Mouse (Mus musculus) small intestine, adult 2 months (tissue): ENCODE measurements around the gene Adi1. TPM values are rescaled to one million over a fixed set of nuclear protein-coding genes. Genes with fewer than 3 reads are reported as not detected.

ENCODE experiments used
- H3K27ac ChIP-seq: fragments of 200-500 bp; 2 replicates; pipeline ENCODE4 v1.5.1; 2012; ENCODE audit warnings: low read depth, low read length, control low read depth, inconsistent platforms; ENCODE audit not compliant: insufficient read depth
- H3K27me3 ChIP-seq: fragments of 200-500 bp; 2 replicates; pipeline ENCODE4 v1.6.1; 2012; ENCODE audit warnings: mild to moderate bottlenecking, moderate library complexity, low read length, inconsistent platforms; ENCODE audit not compliant: control insufficient read depth, insufficient read depth
- H3K36me3 ChIP-seq: fragments of 200-500 bp; 2 replicates; pipeline ENCODE4 v1.6.1; 2012; ENCODE audit warnings: mild to moderate bottlenecking, low read length, control low read depth, inconsistent platforms; ENCODE audit not compliant: control insufficient read depth, insufficient read depth
- H3K4me1 ChIP-seq: fragments of 200-500 bp; 2 replicates; pipeline ENCODE4 v1.6.1; 2012; ENCODE audit warnings: low read length, inconsistent platforms, mixed read lengths; ENCODE audit not compliant: control insufficient read depth, insufficient read depth, insufficient read length
- H3K4me3 ChIP-seq: fragments of 200-500 bp; 2 replicates; pipeline ENCODE4 v1.5.1; 2012; ENCODE audit warnings: low read depth, mild to moderate bottlenecking, control low read depth, inconsistent platforms, low read length, moderate library complexity
- CTCF ChIP-seq: fragments of 200-500 bp; IDR thresholded peaks from 2 replicates; pipeline ENCODE4 v1.5.1; 2012; ENCODE audit warnings: low read depth, mild to moderate bottlenecking, control low read depth, inconsistent platforms, low read length, moderate library complexity, mixed read lengths; ENCODE audit not compliant: insufficient replicate concordance, insufficient read length; ENCODE audit errors: extremely low read depth
- POLR2A ChIP-seq: fragments of 200-500 bp; IDR thresholded peaks from 2 replicates; pipeline ENCODE4 v1.6.1; 2012; ENCODE audit warnings: low read depth, mild to moderate bottlenecking, control low read depth, inconsistent platforms, low read length, moderate library complexity
- WGBS: fragments of 180-500 bp; shearing (Covaris S2); methylation state at CpG from one replicate; pipeline ENCODE4 v1.1.7; 2018; 5-methylcytosine and 5-hydroxymethylcytosine counted together
- polyA plus RNA-seq: library from polyadenylated mRNA; depleted of rRNA; stranded (reverse); fragments of >200 nt; gene quantifications from 2 replicates; pipeline ENCODE4 v1.2.3, GENCODE M21; 2012; rRNA removed

The Adi1 gene
- polyA plus RNA-seq = 4.5 and 4.9 TPM in 2 replicates

DNA sequence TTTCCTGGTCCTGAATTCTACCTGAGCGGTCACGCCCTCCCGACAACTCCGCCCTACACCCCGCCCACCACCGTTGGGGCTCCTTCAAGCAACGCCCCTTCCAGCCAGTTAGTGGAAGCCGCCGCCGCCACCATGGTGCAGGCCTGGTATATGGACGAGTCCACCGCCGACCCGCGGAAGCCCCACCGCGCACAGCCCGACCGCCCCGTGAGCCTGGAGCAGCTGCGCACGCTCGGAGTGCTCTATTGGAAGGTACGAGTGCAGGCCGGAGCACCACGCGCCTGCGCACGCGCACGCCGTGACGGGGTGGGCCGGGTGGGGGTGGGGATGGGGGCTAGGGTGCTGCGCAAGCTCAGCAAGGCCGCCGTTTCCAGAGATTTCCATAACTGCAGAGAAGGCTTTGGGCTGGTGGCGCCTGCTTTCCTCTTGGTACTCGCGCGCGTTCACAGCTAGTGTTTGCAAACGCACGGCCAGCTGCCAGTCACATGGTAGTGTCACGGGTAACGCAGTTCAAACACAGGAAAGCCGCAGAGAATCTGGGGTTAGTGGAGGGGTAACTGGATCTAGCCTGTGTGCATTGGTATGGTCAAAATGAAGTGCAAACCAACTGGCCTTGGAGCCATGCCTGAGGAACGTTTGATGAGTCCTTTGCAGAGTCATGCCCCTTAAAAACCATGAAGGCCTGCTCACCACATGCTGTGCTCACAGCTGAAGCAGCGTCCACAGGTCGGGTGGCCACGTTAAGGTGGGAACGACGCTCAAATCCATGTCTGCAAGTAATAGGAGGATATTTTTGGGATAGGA is at the start of gene Adi1:
Adi1 (plus strand) TSS at position 111 of the 804 bp plus-strand sequence.
- Histone ChIP-seq H3K36me3 (0 out of 2 replicates have a peak, but pooled peaks cover 1% of the 10 kb centered on the region), H3K4me1 (peaks cover 4% of the 10 kb centered on the region; the same call in 1 of the 2 replicates), H3K27me3 (no peaks in the 10 kb centered on the region), H3K4me3 (peak within 1 kb of the TSS; percentile 96), H3K27ac (peak within 1 kb of the TSS; percentile 68)
- WGBS = 1% methylated on average over 53 of the region's 53 CpGs
- TF ChIP-seq POLR2A (peak; percentile 9; the same call in 1 of the 2 replicates), CTCF (no peak)

DNA sequence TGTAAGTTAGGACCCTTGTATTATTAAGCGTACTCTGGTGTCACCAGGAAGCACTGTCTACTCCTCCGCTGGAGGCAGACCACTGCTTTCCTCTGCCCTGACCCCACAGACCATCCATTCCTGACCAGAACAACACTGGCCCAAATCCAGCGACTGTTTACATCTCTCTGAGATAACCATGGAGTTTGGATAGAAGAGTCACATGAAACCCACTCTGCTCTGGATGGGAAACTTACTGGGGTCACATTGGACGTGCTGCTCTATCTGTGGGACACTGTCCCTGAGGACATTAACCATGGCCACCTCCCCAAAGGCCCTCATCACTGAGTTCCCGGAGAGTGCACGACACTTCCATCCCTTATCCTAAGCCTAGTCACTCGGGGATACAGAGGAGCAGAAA is 49.6 kb upstream of the Adi1 start:
- Histone ChIP-seq H3K27ac (no peak overlapping the region), H3K27me3 (no peaks in the 10 kb centered on the region), H3K36me3 (peaks cover 23% of the 10 kb centered on the region), H3K4me3 (no peak overlapping the region), H3K4me1 (no peaks in the 10 kb centered on the region)
- TF ChIP-seq POLR2A = no peak
- no peak for TF ChIP-seq CTCF
- 77% methylated on average over 7 of the region's 7 CpGs for WGBS

DNA sequence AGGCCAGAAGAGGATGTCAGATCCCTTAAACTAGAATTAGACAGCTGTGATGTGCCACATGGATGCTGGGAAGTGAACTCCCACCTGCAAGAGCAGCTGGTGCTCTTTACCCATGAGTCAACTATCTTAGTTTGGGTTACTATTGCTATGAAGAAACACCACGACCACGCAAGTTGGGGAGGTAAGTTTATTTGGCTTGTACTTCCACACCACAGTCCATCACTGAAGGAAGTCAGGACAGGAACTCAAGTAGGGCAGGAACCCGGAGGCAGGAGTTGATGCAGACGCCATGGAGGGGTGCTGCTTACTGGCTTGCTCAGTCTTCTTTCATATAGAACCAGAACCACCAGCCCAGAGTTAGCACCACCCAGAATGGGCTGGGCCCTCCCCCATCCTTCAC is 47.9 kb upstream of the Adi1 start:
- WGBS = 43% methylated on average over 4 of the region's 4 CpGs
- H3K4me3 ChIP-seq = no peak overlapping the region
- H3K27ac ChIP-seq = no peak overlapping the region
- no peaks in the 10 kb centered on the region for H3K27me3 ChIP-seq
- H3K36me3 ChIP-seq = peaks cover 38% of the 10 kb centered on the region
- H3K4me1 ChIP-seq = no peaks in the 10 kb centered on the region
- no peak for TF ChIP-seq CTCF
- TF ChIP-seq POLR2A = no peak

DNA sequence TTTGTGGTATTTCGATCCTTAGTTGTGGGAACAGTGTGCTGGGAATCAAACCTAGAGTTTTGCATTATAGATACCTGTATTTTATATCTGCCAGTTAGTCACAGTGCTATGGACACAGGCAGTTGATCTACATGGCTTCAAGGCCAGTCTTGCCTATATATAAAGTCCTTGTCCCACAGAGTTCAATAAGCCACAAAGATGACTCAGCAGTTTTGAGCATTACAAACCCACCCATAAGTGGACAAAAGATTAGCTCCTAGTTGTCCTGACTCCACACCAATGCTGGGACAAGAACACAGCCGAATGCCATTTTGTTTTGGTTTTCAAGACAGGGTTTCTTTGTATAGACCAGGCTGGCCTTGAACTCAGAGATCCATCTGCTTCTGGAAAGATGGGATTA is 46.6 kb upstream of the Adi1 start:
- Histone ChIP-seq H3K27me3 (no peaks in the 10 kb centered on the region), H3K4me1 (no peaks in the 10 kb centered on the region), H3K27ac (no peak overlapping the region), H3K4me3 (no peak overlapping the region), H3K36me3 (peaks cover 51% of the 10 kb centered on the region)
- TF ChIP-seq CTCF = no peak
- TF ChIP-seq POLR2A = no peak
- 90% methylated on average over 2 of the region's 2 CpGs for WGBS

DNA sequence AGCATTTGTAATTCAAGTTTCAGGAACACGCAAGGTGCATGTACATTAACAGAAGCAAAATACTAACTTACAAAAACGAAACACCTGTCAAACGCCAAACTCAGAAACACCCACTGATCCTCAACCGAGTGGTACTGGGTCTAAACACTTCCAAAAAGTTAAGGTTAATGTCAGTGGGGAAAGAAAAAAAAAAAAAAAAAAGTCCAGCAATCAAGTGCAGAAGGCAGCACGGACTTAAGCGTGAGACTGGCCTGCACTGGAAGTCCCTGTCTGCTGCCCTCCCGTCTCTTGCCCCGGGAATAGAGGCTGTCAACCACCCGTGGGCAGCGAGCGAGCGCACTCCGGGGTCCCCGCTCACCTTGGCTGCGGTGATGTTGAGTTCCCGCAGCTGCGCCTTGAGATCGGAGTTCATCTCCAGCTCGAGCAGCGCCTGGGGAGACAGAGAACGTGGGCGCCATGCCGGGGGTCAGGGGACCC is 39.9 kb upstream of the Adi1 start:
- H3K4me1 ChIP-seq = peaks cover 8% of the 10 kb centered on the region; the same call in 1 of the 2 replicates
- peaks cover 37% of the 10 kb centered on the region for H3K36me3 ChIP-seq
- WGBS = 2% methylated on average over 23 of the region's 23 CpGs
- H3K4me3 ChIP-seq = peak overlapping the region; percentile 96
- TF ChIP-seq CTCF = no peak
- no peak for TF ChIP-seq POLR2A
- H3K27ac ChIP-seq = peak overlapping the region; percentile 19; the same call in 1 of the 2 replicates
- no peaks in the 10 kb centered on the region for H3K27me3 ChIP-seq

DNA sequence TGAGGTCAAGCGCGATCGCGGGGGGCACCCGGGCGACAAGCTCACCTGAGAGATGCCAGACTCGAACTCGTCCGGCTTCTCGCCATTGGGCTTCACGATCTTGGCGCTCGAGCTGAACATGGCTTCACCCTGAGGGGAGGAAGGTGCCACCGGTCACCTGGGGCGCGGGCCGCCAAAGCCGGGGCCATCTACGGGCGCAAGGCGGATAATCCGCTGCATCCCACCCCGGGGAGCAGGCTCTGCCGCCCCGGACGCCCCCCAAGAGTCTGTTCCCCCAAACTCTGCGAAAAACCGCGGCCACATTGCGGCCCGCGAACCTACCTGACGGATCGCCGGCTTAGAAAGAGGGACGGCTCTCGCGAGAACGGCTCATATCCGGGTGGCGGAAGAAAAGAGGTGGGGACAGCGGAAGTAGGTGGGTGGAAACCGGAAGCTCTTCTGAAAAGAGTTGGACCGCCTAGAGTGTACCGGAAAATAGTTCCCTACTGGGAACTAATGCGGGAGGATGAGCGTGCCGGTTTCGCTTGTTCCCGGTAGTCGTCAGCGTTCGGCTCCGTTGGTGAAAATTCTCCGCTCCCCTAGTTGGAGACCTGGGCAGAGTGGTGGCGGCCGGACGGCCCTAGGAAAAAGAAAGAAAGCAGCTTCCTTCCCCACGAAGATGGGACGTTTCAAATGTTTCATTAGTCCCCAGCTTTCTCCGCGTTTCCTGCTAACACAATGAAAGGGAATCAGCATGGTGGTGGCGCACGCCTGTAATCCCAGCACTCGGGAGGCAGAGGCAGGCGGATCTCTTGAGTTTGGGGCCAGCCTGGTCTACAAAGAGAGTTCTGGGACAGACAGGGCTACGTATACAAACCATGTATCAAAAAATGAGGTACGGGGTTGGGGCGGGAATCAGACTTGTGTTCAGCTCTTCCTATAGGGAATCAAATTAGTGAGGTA is 39.2 kb upstream of the Adi1 start, which contains the start of gene Rps7:
Rps7 (minus strand) TSS at position 419 of the 942 bp plus-strand sequence.
- TF ChIP-seq POLR2A (peak; percentile 82), CTCF (no peak)
- 4% methylated on average over 69 of the region's 69 CpGs for WGBS
- no peaks in the 10 kb centered on the region for H3K27me3 ChIP-seq
- H3K4me3 ChIP-seq = peak within 1 kb of the TSS; percentile 96
- peaks cover 30% of the 10 kb centered on the region for H3K36me3 ChIP-seq
- H3K4me1 ChIP-seq = peaks cover 8% of the 10 kb centered on the region; the same call in 1 of the 2 replicates
- H3K27ac ChIP-seq = peak within 1 kb of the TSS; percentile 59

DNA sequence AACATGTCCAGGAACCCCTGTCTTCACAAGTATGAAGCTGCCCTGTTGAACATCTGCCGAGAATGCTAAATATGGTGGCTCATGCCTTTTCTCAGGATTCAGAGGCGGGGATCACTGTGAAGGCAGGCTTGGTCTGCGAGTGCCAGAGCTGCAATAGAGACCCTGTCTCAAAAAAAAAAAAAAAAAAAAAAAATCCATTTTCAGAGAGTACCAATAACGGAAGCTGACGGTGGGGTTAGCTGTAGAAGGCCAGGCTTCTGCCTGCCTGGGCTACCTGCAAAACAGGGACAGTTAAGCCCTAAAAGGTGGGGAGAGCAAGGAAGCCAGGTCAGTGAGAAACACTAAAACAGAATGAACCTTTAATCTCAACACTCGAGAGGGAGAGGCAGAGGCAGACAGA is 38.5 kb upstream of the Adi1 start:
- WGBS = 81% methylated on average over 6 of the region's 6 CpGs
- Histone ChIP-seq H3K4me1 (peaks cover 8% of the 10 kb centered on the region; the same call in 1 of the 2 replicates), H3K36me3 (peaks cover 25% of the 10 kb centered on the region), H3K27ac (no peak overlapping the region), H3K27me3 (no peaks in the 10 kb centered on the region), H3K4me3 (peak overlapping the region; percentile 76)
- TF ChIP-seq CTCF = no peak
- no peak for TF ChIP-seq POLR2A
